Mouse (Mus musculus): ENCODE measurements at regions not wholly inside any gene's neighbourhood (a gene's known extent, or its start where the extent isn't known, plus 50 kb on each side); places are given as distances from the start of the nearest gene placed in this dataset.

GRCm38 (mm10) chr16:26302045-26302444, 69.6 kb downstream of the Cldn1 start:
- no peak for ATAC-seq (ENCODE audit: insufficient number of reproducible peaks, low FRiP score, low TSS enrichment)

- ATAC-seq (ENCODE audit: insufficient number of reproducible peaks, low FRiP score, low TSS enrichment) = no peak
Measured at GRCm38 (mm10) chr16:26291692-26292091, 79.9 kb downstream of the Cldn1 start.

- no peak for ATAC-seq (ENCODE audit: insufficient number of reproducible peaks, low FRiP score, low TSS enrichment)
Measured at GRCm38 (mm10) chr16:26285627-26286026, 86.0 kb downstream of the Cldn1 start.

GRCm38 (mm10) chr16:26284713-26285112, 86.9 kb downstream of the Cldn1 start:
- no peak for ATAC-seq (ENCODE audit: insufficient number of reproducible peaks, low FRiP score, low TSS enrichment)

- no peak for ATAC-seq (ENCODE audit: insufficient number of reproducible peaks, low FRiP score, low TSS enrichment)
Measured at GRCm38 (mm10) chr16:26282418-26282817, 89.2 kb downstream of the Cldn1 start.

- no peak for ATAC-seq (ENCODE audit: insufficient number of reproducible peaks, low FRiP score, low TSS enrichment)
Measured at GRCm38 (mm10) chr16:26281496-26281895, 90.1 kb downstream of the Cldn1 start.

- no peak for ATAC-seq (ENCODE audit: insufficient number of reproducible peaks, low FRiP score, low TSS enrichment)
Measured at GRCm38 (mm10) chr16:26276789-26277188, 94.9 kb downstream of the Cldn1 start.

- no peak for ATAC-seq (ENCODE audit: insufficient number of reproducible peaks, low FRiP score, low TSS enrichment)
Measured at GRCm38 (mm10) chr16:26252824-26253223, 118.8 kb downstream of the Cldn1 start.

GRCm38 (mm10) chr16:26251698-26252097, 119.9 kb downstream of the Cldn1 start:
- ATAC-seq (ENCODE audit: insufficient number of reproducible peaks, low FRiP score, low TSS enrichment) = no peak

- no peak for ATAC-seq (ENCODE audit: insufficient number of reproducible peaks, low FRiP score, low TSS enrichment)
Measured at GRCm38 (mm10) chr16:26251027-26251426, 120.6 kb downstream of the Cldn1 start.

GRCm38 (mm10) chr16:26248939-26249338, 122.7 kb downstream of the Cldn1 start:
- ATAC-seq (ENCODE audit: insufficient number of reproducible peaks, low FRiP score, low TSS enrichment) = no peak

GRCm38 (mm10) chr16:26247926-26248325, 123.7 kb downstream of the Cldn1 start:
- no peak for ATAC-seq (ENCODE audit: insufficient number of reproducible peaks, low FRiP score, low TSS enrichment)

- no peak for ATAC-seq (ENCODE audit: insufficient number of reproducible peaks, low FRiP score, low TSS enrichment)
Measured at GRCm38 (mm10) chr16:26235239-26235638, 129.7 kb upstream of the P3h2 start.

GRCm38 (mm10) chr16:26234113-26234512, 128.5 kb upstream of the P3h2 start:
- ATAC-seq (ENCODE audit: insufficient number of reproducible peaks, low FRiP score, low TSS enrichment) = peak; percentile 74; the same call in 1 of the 2 replicates

GRCm38 (mm10) chr16:26231110-26231509, 125.5 kb upstream of the P3h2 start:
- no peak for ATAC-seq (ENCODE audit: insufficient number of reproducible peaks, low FRiP score, low TSS enrichment)

- ATAC-seq (ENCODE audit: insufficient number of reproducible peaks, low FRiP score, low TSS enrichment) = no peak
Measured at GRCm38 (mm10) chr16:26211418-26211817, 105.8 kb upstream of the P3h2 start.

GRCm38 (mm10) chr16:26199125-26199524, 93.5 kb upstream of the P3h2 start:
- no peak for ATAC-seq (ENCODE audit: insufficient number of reproducible peaks, low FRiP score, low TSS enrichment)

- ATAC-seq (ENCODE audit: insufficient number of reproducible peaks, low FRiP score, low TSS enrichment) = no peak
Measured at GRCm38 (mm10) chr16:26196345-26196744, 90.8 kb upstream of the P3h2 start.

GRCm38 (mm10) chr16:26185288-26186281, 80.0 kb upstream of the P3h2 start:
- ATAC-seq (ENCODE audit: insufficient number of reproducible peaks, low FRiP score, low TSS enrichment) = no peak

- no peak for ATAC-seq (ENCODE audit: insufficient number of reproducible peaks, low FRiP score, low TSS enrichment)
Measured at GRCm38 (mm10) chr16:26184647-26185262, 79.2 kb upstream of the P3h2 start.

GRCm38 (mm10) chr16:26183530-26183929, 77.9 kb upstream of the P3h2 start:
- ATAC-seq (ENCODE audit: insufficient number of reproducible peaks, low FRiP score, low TSS enrichment) = no peak

Measured in cerebellum, adult (tissue).